Mouse (Mus musculus): ENCODE results near the gene Rreb1. TPM values are rescaled to one million over a fixed set of nuclear protein-coding genes. Genes with fewer than 3 reads are reported as not detected.

The Rreb1 gene
- polyA plus RNA-seq, 1 experiment from 2014 or later: 11.4 TPM

- H3K36me3 ChIP-seq: peaks cover 60% of the 10 kb centered on the region
Measured at GRCm38 (mm10) chr13:37918336-37919261, 140.4 kb downstream of the Rreb1 start.

GRCm38 (mm10) chr13:37919711-37920277, 141.6 kb downstream of the Rreb1 start:
- peaks cover 12% of the 10 kb centered on the region for H3K4me1 ChIP-seq
- no peak overlapping the region for H3K4me3 ChIP-seq
- WGBS: 90% methylated on average over 3 of the region's 3 CpGs
- ATAC-seq (ENCODE audit: low FRiP score, low read depth): no peak
- H3K36me3 ChIP-seq: peaks cover 65% of the 10 kb centered on the region
- no peaks in the 10 kb centered on the region for H3K27me3 ChIP-seq
- no peak overlapping the region for H3K27ac ChIP-seq
- H3K4me2 ChIP-seq (replicated peaks): no peak overlapping the region
- no peaks in the 10 kb centered on the region for H3K9me3 ChIP-seq
- H3K9ac ChIP-seq: no peak overlapping the region

More at GRCm38 (mm10) chr13:37918336-37919261, 140.4 kb downstream of the Rreb1 start:
- peak overlapping the region; percentile 40; the same call in 1 of the 2 replicates for H3K27ac ChIP-seq
- H3K27me3 ChIP-seq: no peaks in the 10 kb centered on the region
- H3K9ac ChIP-seq: no peak overlapping the region
- 0 out of 2 replicates have a peak, but pooled peaks have one; percentile 25 for ATAC-seq (ENCODE audit: low FRiP score, low read depth)
- peaks cover 12% of the 10 kb centered on the region for H3K4me1 ChIP-seq
- no peaks in the 10 kb centered on the region for H3K9me3 ChIP-seq
- no peak overlapping the region for H3K4me3 ChIP-seq
- no peak overlapping the region for H3K4me2 ChIP-seq (replicated peaks)
- 75% methylated on average over 15 of the region's 15 CpGs for WGBS

GRCm38 (mm10) chr13:37920727-37921126, 142.5 kb downstream of the Rreb1 start:
- no peak overlapping the region for H3K4me3 ChIP-seq
- H3K4me2 ChIP-seq (replicated peaks): no peak overlapping the region
- H3K9ac ChIP-seq: no peak overlapping the region
- ATAC-seq (ENCODE audit: low FRiP score, low read depth): peak; percentile 76
- H3K27me3 ChIP-seq: no peaks in the 10 kb centered on the region
- peaks cover 12% of the 10 kb centered on the region for H3K4me1 ChIP-seq
- no peaks in the 10 kb centered on the region for H3K9me3 ChIP-seq
- H3K27ac ChIP-seq: no peak overlapping the region
- peaks cover 68% of the 10 kb centered on the region for H3K36me3 ChIP-seq
- 69% methylated on average over 2 of the region's 2 CpGs for WGBS

- no peaks in the 10 kb centered on the region for H3K9me3 ChIP-seq
- H3K36me3 ChIP-seq: peaks cover 59% of the 10 kb centered on the region
- H3K4me2 ChIP-seq (replicated peaks): no peak overlapping the region
- no peak for ATAC-seq (ENCODE audit: low FRiP score, low read depth)
- H3K27me3 ChIP-seq: no peaks in the 10 kb centered on the region
- no peak overlapping the region for H3K27ac ChIP-seq
- 80% methylated on average over 4 of the region's 4 CpGs for WGBS
- H3K9ac ChIP-seq: no peak overlapping the region
- H3K4me3 ChIP-seq: no peak overlapping the region
- H3K4me1 ChIP-seq: peaks cover 12% of the 10 kb centered on the region
Measured at GRCm38 (mm10) chr13:37923091-37923490, 144.9 kb downstream of the Rreb1 start.

GRCm38 (mm10) chr13:37923643-37924460, 145.7 kb downstream of the Rreb1 start:
- Histone ChIP-seq H3K36me3 (peaks cover 60% of the 10 kb centered on the region), H3K27me3 (no peaks in the 10 kb centered on the region), H3K4me3 (no peak overlapping the region), H3K27ac (no peak overlapping the region; the same call in 1 of the 2 replicates), H3K4me2 (replicated peaks) (no peak overlapping the region), H3K9me3 (no peaks in the 10 kb centered on the region), H3K9ac (no peak overlapping the region), H3K4me1 (peaks cover 5% of the 10 kb centered on the region; the same call in 1 of the 2 replicates)
- no peak for ATAC-seq (ENCODE audit: low FRiP score, low read depth)
- 80% methylated on average over 10 of the region's 10 CpGs for WGBS

- ATAC-seq (ENCODE audit: low FRiP score, low read depth): no peak
- Histone ChIP-seq H3K4me1 (no peaks in the 10 kb centered on the region), H3K9me3 (no peaks in the 10 kb centered on the region), H3K9ac (no peak overlapping the region), H3K4me2 (replicated peaks) (no peak overlapping the region), H3K27ac (no peak overlapping the region; the same call in 1 of the 2 replicates), H3K4me3 (no peak overlapping the region), H3K27me3 (no peaks in the 10 kb centered on the region), H3K36me3 (peaks cover 62% of the 10 kb centered on the region)
- 63% methylated on average over 4 of the region's 4 CpGs for WGBS
Measured at GRCm38 (mm10) chr13:37924461-37924948, 146.3 kb downstream of the Rreb1 start.

- Histone ChIP-seq H3K27me3 (no peaks in the 10 kb centered on the region), H3K4me3 (no peak overlapping the region), H3K4me1 (no peaks in the 10 kb centered on the region), H3K9ac (no peak overlapping the region), H3K36me3 (peaks cover 69% of the 10 kb centered on the region), H3K4me2 (replicated peaks) (no peak overlapping the region), H3K9me3 (no peaks in the 10 kb centered on the region), H3K27ac (no peak overlapping the region)
- no peak for ATAC-seq (ENCODE audit: low FRiP score, low read depth)
- WGBS: 91% methylated on average over 3 of the region's 3 CpGs
Measured at GRCm38 (mm10) chr13:37926394-37926793, 148.2 kb downstream of the Rreb1 start.

GRCm38 (mm10) chr13:37929532-37929931, 151.3 kb downstream of the Rreb1 start:
- H3K9ac ChIP-seq: no peak overlapping the region

GRCm38 (mm10) chr13:37930091-37930490, 151.9 kb downstream of the Rreb1 start:
- 87% methylated on average over 13 of the region's 13 CpGs for WGBS
- Histone ChIP-seq H3K4me3 (no peak overlapping the region), H3K27ac (no peak overlapping the region), H3K4me1 (no peaks in the 10 kb centered on the region), H3K9me3 (no peaks in the 10 kb centered on the region), H3K27me3 (no peaks in the 10 kb centered on the region), H3K4me2 (replicated peaks) (no peak overlapping the region), H3K9ac (no peak overlapping the region), H3K36me3 (peaks cover 84% of the 10 kb centered on the region)
- no peak for ATAC-seq (ENCODE audit: low FRiP score, low read depth)

More at GRCm38 (mm10) chr13:37929532-37929931, 151.3 kb downstream of the Rreb1 start:
- 92% methylated on average over 17 of the region's 17 CpGs for WGBS
- no peaks in the 10 kb centered on the region for H3K4me1 ChIP-seq
- H3K36me3 ChIP-seq: peaks cover 83% of the 10 kb centered on the region
- H3K27me3 ChIP-seq: no peaks in the 10 kb centered on the region
- no peaks in the 10 kb centered on the region for H3K9me3 ChIP-seq
- H3K27ac ChIP-seq: no peak overlapping the region
- ATAC-seq (ENCODE audit: low FRiP score, low read depth): no peak
- H3K4me3 ChIP-seq: no peak overlapping the region
- H3K4me2 ChIP-seq (replicated peaks): no peak overlapping the region

- H3K9me3 ChIP-seq: no peaks in the 10 kb centered on the region
- no peak overlapping the region for H3K4me2 ChIP-seq (replicated peaks)
- H3K36me3 ChIP-seq: peaks cover 82% of the 10 kb centered on the region
- H3K4me1 ChIP-seq: no peaks in the 10 kb centered on the region
- no peak overlapping the region for H3K27ac ChIP-seq
- ATAC-seq (ENCODE audit: low FRiP score, low read depth): no peak
- WGBS: 93% methylated on average over 23 of the region's 23 CpGs
- no peak overlapping the region for H3K9ac ChIP-seq
- no peak overlapping the region for H3K4me3 ChIP-seq
- no peaks in the 10 kb centered on the region for H3K27me3 ChIP-seq
Measured at GRCm38 (mm10) chr13:37930621-37931020, 152.4 kb downstream of the Rreb1 start.

- H3K9ac ChIP-seq: no peak overlapping the region
Measured at GRCm38 (mm10) chr13:37931210-37931922, 153.2 kb downstream of the Rreb1 start.

More at GRCm38 (mm10) chr13:37931210-37931922, 153.2 kb downstream of the Rreb1 start:
- no peaks in the 10 kb centered on the region for H3K27me3 ChIP-seq
- ATAC-seq (ENCODE audit: low FRiP score, low read depth): no peak
- H3K4me1 ChIP-seq: no peaks in the 10 kb centered on the region
- H3K9me3 ChIP-seq: no peaks in the 10 kb centered on the region
- H3K4me2 ChIP-seq (replicated peaks): no peak overlapping the region
- no peak overlapping the region for H3K27ac ChIP-seq
- WGBS: 78% methylated on average over 27 of the region's 27 CpGs
- peaks cover 87% of the 10 kb centered on the region for H3K36me3 ChIP-seq
- no peak overlapping the region for H3K4me3 ChIP-seq

Measured in limb, embryonic 13.5 days (tissue).